Mouse (Mus musculus) lung, postnatal 0 days (tissue): ENCODE measurements around the gene Osbpl7.

ENCODE experiments used
- CTCF ChIP-seq: IDR thresholded peaks from 2 replicates; pipeline ENCODE4 v1.5.1; 2016; ENCODE audit warnings: antibody characterized with exemption, mild to moderate bottlenecking
- EP300 ChIP-seq: IDR thresholded peaks from 2 replicates; pipeline ENCODE4 v1.6.1; 2016; ENCODE audit warnings: antibody characterized with exemption, mild to moderate bottlenecking, control low read depth

DNA sequence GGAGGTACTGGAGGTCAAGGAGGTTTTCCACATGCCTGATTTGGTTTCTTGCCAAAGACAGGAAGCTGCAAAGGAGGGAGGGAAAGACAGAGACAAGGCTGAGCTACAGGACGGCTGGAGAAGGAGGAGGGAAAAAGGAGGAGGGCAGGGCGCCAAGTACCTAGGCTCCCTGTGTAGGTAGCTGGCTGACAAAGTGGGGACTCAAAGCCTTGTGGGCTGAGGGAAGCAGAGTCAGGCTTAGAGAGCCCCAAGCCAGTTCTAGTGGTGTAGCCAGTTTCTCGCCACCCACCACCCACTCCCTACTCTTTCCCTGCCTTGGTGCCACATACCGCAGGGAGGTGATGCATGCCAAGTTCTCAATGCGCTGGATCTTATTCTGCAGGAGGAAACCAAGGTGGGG is 14.3 kb upstream of the Osbpl7 start:
- TF ChIP-seq CTCF, result no peak
- no peak for TF ChIP-seq EP300
